Mouse (Mus musculus) liver, adult 10 weeks (tissue): ENCODE measurements around the gene Gm42742. TPM values are rescaled to one million over a fixed set of nuclear protein-coding genes. Genes with fewer than 3 reads are reported as not detected.

Experiments
- polyA plus RNA-seq: library from polyadenylated mRNA; stranded (reverse); fragments of 350-450 nt; fragmentation: Illumina TruSeq; extraction: RNeasy Lipid Tissue Mini Kit (QIAGEN cat#74804); gene quantifications from one replicate; pipeline ENCODE4 v1.2.3, GENCODE M21; 2014; ENCODE audit warnings: low read depth, low replicate concordance

The Gm42742 gene
- 0.53 TPM for polyA plus RNA-seq

GRCm38 (mm10) chr7:127020901-127021562 lies at the start of gene Gm42742, which contains the start of gene Prrt2:
Gm42742 (minus strand) TSS chr7:127021097.
Prrt2 (minus strand) TSS chr7:127021211.

GRCm38 (mm10) chr7:127041851-127042672 lies 21.2 kb upstream of the Gm42742 start, which contains the start of gene Kif22:
Kif22 (minus strand) TSS chr7:127042471.

GRCm38 (mm10) chr7:127026984-127027726 lies 6.3 kb upstream of the Gm42742 start, which contains the start of gene Maz:
Maz (minus strand) TSS chr7:127027037.

GRCm38 (mm10) chr7:127016971-127017949 lies 3.6 kb downstream of the Gm42742 start, which contains the start of gene Pagr1a:
Pagr1a (minus strand) TSS chr7:127017352.

GRCm38 (mm10) chr7:127016481-127016485 lies 4.6 kb downstream of the Gm42742 start, which contains the start of gene Pagr1b:
Pagr1b (minus strand) TSS chr7:127016484.

GRCm38 (mm10) chr7:127014320-127014719 lies 6.6 kb downstream of the Gm42742 start, which contains the start of gene Mvp:
Mvp (minus strand) TSS chr7:127014621.

GRCm38 (mm10) chr7:126975950-126976866 lies 44.7 kb downstream of the Gm42742 start, which contains the start of gene Cdiptos:
Cdiptos (minus strand) TSS chr7:126976098.

GRCm38 (mm10) chr7:126975893-126975949 lies 45.2 kb downstream of the Gm42742 start, which contains the start of gene Cdipt:
Cdipt (plus strand) TSS chr7:126975914.

Other genes starting within 250 kb of the Gm42742 start
- 10.0 TPM for gene Ypel3, start 244.1 kb downstream of the Gm42742 start, polyA plus RNA-seq
- not detected for gene Tbx6, start 239.6 kb downstream of the Gm42742 start, polyA plus RNA-seq
- 19.8 TPM for gene Ppp4c, start 228.6 kb downstream of the Gm42742 start, polyA plus RNA-seq
- not detected for gene Fam57b, start 223.4 kb downstream of the Gm42742 start, polyA plus RNA-seq
- not detected for gene 4930451I11Rik, start 189.5 kb downstream of the Gm42742 start, polyA plus RNA-seq
- gene Doc2a, start 173.7 kb downstream of the Gm42742 start, polyA plus RNA-seq = not detected
- gene Hirip3, start 159.1 kb downstream of the Gm42742 start, polyA plus RNA-seq = 3.6 TPM
- 4.8 TPM for gene Ino80e, start 158.7 kb downstream of the Gm42742 start, polyA plus RNA-seq
- 3.4 TPM for gene Taok2, start 136.4 kb downstream of the Gm42742 start, polyA plus RNA-seq
- gene Tmem219, start 98.2 kb downstream of the Gm42742 start, polyA plus RNA-seq = 16.3 TPM
- 1.7 TPM for gene Kctd13, start 92.2 kb downstream of the Gm42742 start, polyA plus RNA-seq
- not detected for gene Asphd1, start 71.5 kb downstream of the Gm42742 start, polyA plus RNA-seq
- not detected for gene Sez6l2, start 70.5 kb downstream of the Gm42742 start, polyA plus RNA-seq
- gene Cdipt, start 45.2 kb downstream of the Gm42742 start, polyA plus RNA-seq = 7.8 TPM
- gene Cdiptos, start 45.0 kb downstream of the Gm42742 start, polyA plus RNA-seq = not detected
- gene Mvp, start 6.5 kb downstream of the Gm42742 start, polyA plus RNA-seq = 0.53 TPM
- 1.3 TPM for gene Pagr1b, start 4.6 kb downstream of the Gm42742 start, polyA plus RNA-seq
- not detected for gene Pagr1a, start 3.7 kb downstream of the Gm42742 start, polyA plus RNA-seq
- gene Prrt2, start 114 bp upstream of the Gm42742 start, polyA plus RNA-seq = not detected
- 12.5 TPM for gene Maz, start 5.9 kb upstream of the Gm42742 start, polyA plus RNA-seq
- gene Kif22, start 21.4 kb upstream of the Gm42742 start, polyA plus RNA-seq = not detected
- not detected for gene Zg16, start 66.2 kb upstream of the Gm42742 start, polyA plus RNA-seq
- gene AI467606, start 70.3 kb upstream of the Gm42742 start, polyA plus RNA-seq = 0.45 TPM
- 50.0 TPM for gene Qprt, start 101.1 kb upstream of the Gm42742 start, polyA plus RNA-seq
- gene Spn, start 116.7 kb upstream of the Gm42742 start, polyA plus RNA-seq = 0.13 TPM
- gene Cd2bp2, start 175.0 kb upstream of the Gm42742 start, polyA plus RNA-seq = 7.0 TPM
- gene Tbc1d10b, start 187.4 kb upstream of the Gm42742 start, polyA plus RNA-seq = 2.4 TPM
- gene Mylpf, start 187.8 kb upstream of the Gm42742 start, polyA plus RNA-seq = not detected
- 0.50 TPM for gene Zfp553, start 212.0 kb upstream of the Gm42742 start, polyA plus RNA-seq
- not detected for gene Sept1, start 212.0 kb upstream of the Gm42742 start, polyA plus RNA-seq
- gene Zfp771, start 223.2 kb upstream of the Gm42742 start, polyA plus RNA-seq = not detected
- gene Dctpp1, start 239.6 kb upstream of the Gm42742 start, polyA plus RNA-seq = 2.3 TPM